Mouse (Mus musculus): ENCODE measurements around the gene Mxra8. TPM values are rescaled to one million over a fixed set of nuclear protein-coding genes. Genes with fewer than 3 reads are reported as not detected.

Gene Mxra8
- 114 and 149 TPM in 2 replicates for polyA plus RNA-seq (2012; rRNA removed)

- TF ChIP-seq CTCF (IDR thresholded peaks at IDR 0.05; ENCODE audit: control insufficient read depth, insufficient read depth, insufficient replicate concordance, low read depth, low read length) (no peak), POLR2A (IDR thresholded peaks at IDR 0.05; ENCODE audit: control insufficient read depth, low read depth, low read length) (no peak)
- peak within 1 kb of the TSS; percentile 58 for H3K4me3 ChIP-seq (ENCODE audit: control insufficient read depth, low read depth, low read length)
- H3K27ac ChIP-seq (ENCODE audit: control insufficient read depth, insufficient read depth, low read depth, low read length) = peak within 1 kb of the TSS; percentile 64
- H3K27me3 ChIP-seq (ENCODE audit: control insufficient read depth, insufficient read depth, low read length) = no peaks in the 10 kb centered on the region
- H3K4me1 ChIP-seq (ENCODE audit: control insufficient read depth, insufficient read depth, low read length) = peaks cover 22% of the 10 kb centered on the region
- H3K36me3 ChIP-seq (ENCODE audit: control insufficient read depth, insufficient read depth, low read length) = no peaks in the 10 kb centered on the region; the same call in 1 of the 2 replicates
Measured at GRCm38 (mm10) chr4:155839483-155839910, at the start of gene Mxra8. Mxra8 (plus strand) TSS chr4:155839680.

- no peak within 1 kb of the TSS for H3K4me3 ChIP-seq (ENCODE audit: control insufficient read depth, low read depth, low read length)
- H3K4me1 ChIP-seq (ENCODE audit: control insufficient read depth, insufficient read depth, low read length) = peaks cover 4% of the 10 kb centered on the region
- H3K27me3 ChIP-seq (ENCODE audit: control insufficient read depth, insufficient read depth, low read length) = no peaks in the 10 kb centered on the region
- TF ChIP-seq CTCF (IDR thresholded peaks at IDR 0.05; ENCODE audit: control insufficient read depth, insufficient read depth, insufficient replicate concordance, low read depth, low read length) = no peak
- no peak for TF ChIP-seq POLR2A (IDR thresholded peaks at IDR 0.05; ENCODE audit: control insufficient read depth, low read depth, low read length)
- H3K36me3 ChIP-seq (ENCODE audit: control insufficient read depth, insufficient read depth, low read length) = no peaks in the 10 kb centered on the region
- no peak within 1 kb of the TSS for H3K27ac ChIP-seq (ENCODE audit: control insufficient read depth, insufficient read depth, low read depth, low read length)
Measured at GRCm38 (mm10) chr4:155790021-155790489, 49.4 kb upstream of the Mxra8 start, which contains the start of gene Ankrd65. Ankrd65 (plus strand) TSS chr4:155790439.

GRCm38 (mm10) chr4:155790650-155791161 is 48.8 kb upstream of the Mxra8 start:
- Histone ChIP-seq H3K27me3 (ENCODE audit: control insufficient read depth, insufficient read depth, low read length) (no peaks in the 10 kb centered on the region), H3K27ac (ENCODE audit: control insufficient read depth, insufficient read depth, low read depth, low read length) (no peak overlapping the region), H3K4me3 (ENCODE audit: control insufficient read depth, low read depth, low read length) (no peak overlapping the region), H3K4me1 (ENCODE audit: control insufficient read depth, insufficient read depth, low read length) (no peaks in the 10 kb centered on the region; the same call in 1 of the 2 replicates), H3K36me3 (ENCODE audit: control insufficient read depth, insufficient read depth, low read length) (no peaks in the 10 kb centered on the region)
- TF ChIP-seq POLR2A (IDR thresholded peaks at IDR 0.05; ENCODE audit: control insufficient read depth, low read depth, low read length) (no peak), CTCF (IDR thresholded peaks at IDR 0.05; ENCODE audit: control insufficient read depth, insufficient read depth, insufficient replicate concordance, low read depth, low read length) (no peak)

- Histone ChIP-seq H3K4me3 (ENCODE audit: control insufficient read depth, low read depth, low read length) (no peak overlapping the region), H3K27me3 (ENCODE audit: control insufficient read depth, insufficient read depth, low read length) (no peaks in the 10 kb centered on the region), H3K36me3 (ENCODE audit: control insufficient read depth, insufficient read depth, low read length) (no peaks in the 10 kb centered on the region), H3K4me1 (ENCODE audit: control insufficient read depth, insufficient read depth, low read length) (no peaks in the 10 kb centered on the region; the same call in 1 of the 2 replicates), H3K27ac (ENCODE audit: control insufficient read depth, insufficient read depth, low read depth, low read length) (no peak overlapping the region)
- TF ChIP-seq POLR2A (IDR thresholded peaks at IDR 0.05; ENCODE audit: control insufficient read depth, low read depth, low read length) (no peak), CTCF (IDR thresholded peaks at IDR 0.05; ENCODE audit: control insufficient read depth, insufficient read depth, insufficient replicate concordance, low read depth, low read length) (no peak)
Measured at GRCm38 (mm10) chr4:155791240-155791933, 48.1 kb upstream of the Mxra8 start.

DNA sequence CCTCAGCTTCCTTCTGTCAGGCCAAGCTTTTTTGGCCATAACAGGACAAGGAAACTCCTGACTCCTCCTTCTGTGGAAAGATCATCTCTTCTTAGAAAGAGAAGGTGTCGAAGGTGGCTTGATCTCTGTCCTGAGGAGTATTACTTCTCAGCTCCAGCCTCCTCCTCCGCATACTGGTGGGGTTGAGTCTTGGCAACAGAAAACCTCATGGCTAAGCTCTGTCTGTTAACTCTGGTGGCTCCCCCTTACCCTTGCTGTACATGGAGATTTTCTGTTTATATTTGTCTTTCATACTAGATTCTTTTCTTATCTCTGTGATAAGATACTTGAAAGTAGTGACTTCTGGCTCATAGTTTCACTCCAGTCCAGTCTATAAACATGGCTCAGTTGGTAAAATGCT is 45.8 kb upstream of the Mxra8 start:
- TF ChIP-seq POLR2A (IDR thresholded peaks at IDR 0.05; ENCODE audit: control insufficient read depth, low read depth, low read length) = no peak
- no peak for TF ChIP-seq CTCF (IDR thresholded peaks at IDR 0.05; ENCODE audit: control insufficient read depth, insufficient read depth, insufficient replicate concordance, low read depth, low read length)
- no peaks in the 10 kb centered on the region for H3K27me3 ChIP-seq (ENCODE audit: control insufficient read depth, insufficient read depth, low read length)
- H3K4me1 ChIP-seq (ENCODE audit: control insufficient read depth, insufficient read depth, low read length) = no peaks in the 10 kb centered on the region; the same call in 1 of the 2 replicates
- no peak overlapping the region for H3K27ac ChIP-seq (ENCODE audit: control insufficient read depth, insufficient read depth, low read depth, low read length)
- no peak overlapping the region for H3K4me3 ChIP-seq (ENCODE audit: control insufficient read depth, low read depth, low read length)
- no peaks in the 10 kb centered on the region for H3K36me3 ChIP-seq (ENCODE audit: control insufficient read depth, insufficient read depth, low read length)

GRCm38 (mm10) chr4:155802075-155802474 is 37.4 kb upstream of the Mxra8 start:
- H3K27me3 ChIP-seq (ENCODE audit: control insufficient read depth, insufficient read depth, low read length) = no peaks in the 10 kb centered on the region
- H3K4me1 ChIP-seq (ENCODE audit: control insufficient read depth, insufficient read depth, low read length) = peaks cover 7% of the 10 kb centered on the region
- H3K36me3 ChIP-seq (ENCODE audit: control insufficient read depth, insufficient read depth, low read length) = peaks cover 4% of the 10 kb centered on the region; the same call in 1 of the 2 replicates
- no peak overlapping the region for H3K27ac ChIP-seq (ENCODE audit: control insufficient read depth, insufficient read depth, low read depth, low read length)
- peak overlapping the region; percentile 96 for H3K4me3 ChIP-seq (ENCODE audit: control insufficient read depth, low read depth, low read length)
- TF ChIP-seq CTCF (IDR thresholded peaks at IDR 0.05; ENCODE audit: control insufficient read depth, insufficient read depth, insufficient replicate concordance, low read depth, low read length) = no peak
- TF ChIP-seq POLR2A (IDR thresholded peaks at IDR 0.05; ENCODE audit: control insufficient read depth, low read depth, low read length) = no peak

DNA sequence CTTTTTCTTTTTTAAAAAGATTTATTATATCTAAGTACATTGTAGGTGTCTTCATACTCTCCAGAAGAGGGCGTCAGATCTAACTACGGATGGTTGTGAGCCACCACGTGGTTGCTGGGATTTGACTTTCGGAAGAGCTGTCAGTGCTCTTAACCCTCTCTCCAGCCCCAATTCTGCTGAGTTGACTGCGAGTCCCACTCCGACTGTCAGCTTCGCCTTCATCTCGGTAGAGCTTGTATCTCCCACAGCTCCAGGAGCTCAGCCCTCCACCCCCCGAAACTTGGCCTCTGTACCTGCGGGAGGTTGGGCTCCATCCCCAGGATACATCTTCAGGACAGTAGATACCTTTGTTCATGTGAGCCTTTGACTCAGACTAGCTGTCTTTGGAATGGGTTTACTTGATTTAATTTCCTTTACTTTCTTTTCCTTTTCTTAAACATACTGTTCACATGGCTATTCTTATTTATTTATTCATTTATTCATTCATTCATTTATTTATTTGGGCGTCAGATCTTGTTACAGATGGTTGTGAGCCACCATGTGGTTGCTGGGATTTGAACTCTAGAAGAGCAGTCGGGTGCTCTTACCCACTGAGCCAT is 36.6 kb upstream of the Mxra8 start, which contains the start of gene Mrpl20:
Gene Mrpl20, plus strand, starts transcription at position 138 of the 599 bp plus-strand sequence.
- Histone ChIP-seq H3K27me3 (ENCODE audit: control insufficient read depth, insufficient read depth, low read length) (no peaks in the 10 kb centered on the region), H3K27ac (ENCODE audit: control insufficient read depth, insufficient read depth, low read depth, low read length) (peak within 1 kb of the TSS; percentile 83), H3K36me3 (ENCODE audit: control insufficient read depth, insufficient read depth, low read length) (peaks cover 4% of the 10 kb centered on the region; the same call in 1 of the 2 replicates), H3K4me1 (ENCODE audit: control insufficient read depth, insufficient read depth, low read length) (peaks cover 7% of the 10 kb centered on the region), H3K4me3 (ENCODE audit: control insufficient read depth, low read depth, low read length) (peak within 1 kb of the TSS; percentile 96)
- TF ChIP-seq CTCF (IDR thresholded peaks at IDR 0.05; ENCODE audit: control insufficient read depth, insufficient read depth, insufficient replicate concordance, low read depth, low read length) (no peak), POLR2A (IDR thresholded peaks at IDR 0.05; ENCODE audit: control insufficient read depth, low read depth, low read length) (no peak)
